Mouse (Mus musculus) NIH3T3 (cell line): ENCODE data around the gene Fgf14.
"Not testable (repeated sequence)": the region's sequence is repeated elsewhere in the genome, so short reads cannot be mapped to it uniquely, and the experiment has no call there.

ENCODE experiments used
- DNase-seq: peaks from one replicate; pipeline ENCODE4 v3.0.0-alpha.2; 2012; ENCODE audit warnings: low read depth

Gene Fgf14

DNA sequence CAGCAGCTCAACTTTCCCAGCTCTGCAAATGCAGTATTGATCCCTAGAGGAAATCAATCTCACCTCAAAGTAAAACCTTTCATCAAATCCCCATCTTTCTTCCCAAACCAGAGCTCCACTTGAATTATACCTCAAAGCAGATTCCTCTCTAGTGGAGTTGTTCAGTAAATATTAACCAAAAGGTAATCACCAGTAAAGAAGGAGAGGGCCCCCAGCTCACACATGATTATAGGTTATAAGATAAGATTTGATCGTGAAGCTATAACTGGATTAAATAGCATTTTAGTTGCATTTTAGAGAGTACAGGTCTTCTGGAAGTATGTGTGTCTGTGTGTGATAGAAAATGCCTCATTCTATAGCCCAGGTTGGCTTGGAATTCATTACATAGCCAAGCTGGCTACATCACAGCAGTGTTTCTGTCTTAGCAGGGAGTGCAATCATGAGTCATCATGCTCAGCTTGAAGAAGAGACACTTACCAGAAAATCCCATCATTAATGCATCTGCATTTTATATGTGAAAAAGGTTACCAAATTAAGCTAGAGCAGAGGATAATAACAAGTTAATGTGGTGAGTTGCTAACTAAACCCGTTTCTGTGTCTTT lies 202.8 kb downstream of the Fgf14 start:
- DNase-seq, result no peak

DNA sequence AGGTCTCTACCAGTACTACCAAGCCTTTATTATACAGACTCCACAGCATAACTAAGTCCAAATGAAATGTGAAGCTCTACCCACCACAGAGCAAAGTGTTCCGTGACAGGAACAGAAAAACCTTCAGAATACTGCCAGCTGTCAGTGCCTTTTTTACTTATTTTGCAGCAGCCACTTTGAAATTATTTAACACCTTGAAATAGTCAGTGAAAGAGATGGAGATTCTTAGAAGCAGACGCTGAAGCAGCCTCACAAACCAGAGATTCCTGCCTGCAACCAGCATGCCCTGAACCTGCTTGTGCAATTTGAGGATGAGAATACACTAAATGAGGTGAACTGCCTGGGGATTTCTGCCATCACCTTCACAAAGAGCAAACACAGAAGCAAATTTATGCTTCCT lies 206.0 kb downstream of the Fgf14 start:
- no peak for DNase-seq

DNA sequence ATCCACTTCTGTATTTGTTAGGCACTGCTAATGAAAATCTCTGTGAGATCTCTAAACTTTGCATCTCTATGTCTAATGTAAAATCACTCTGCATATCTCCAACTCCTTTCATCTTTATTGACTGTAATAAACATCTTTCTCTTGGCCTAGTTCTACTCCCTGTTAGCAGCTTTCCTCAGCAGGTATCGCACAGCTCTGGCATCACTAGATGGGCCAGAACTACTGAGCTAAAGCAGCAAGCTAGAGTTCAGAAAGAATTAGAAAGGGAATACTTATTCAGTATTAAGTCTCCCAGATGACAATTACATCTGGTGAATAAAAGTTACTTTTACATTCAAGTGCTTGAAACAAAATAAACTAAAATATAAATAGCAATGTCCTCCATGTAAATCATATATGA lies 221.8 kb downstream of the Fgf14 start:
- no peak for DNase-seq

DNA sequence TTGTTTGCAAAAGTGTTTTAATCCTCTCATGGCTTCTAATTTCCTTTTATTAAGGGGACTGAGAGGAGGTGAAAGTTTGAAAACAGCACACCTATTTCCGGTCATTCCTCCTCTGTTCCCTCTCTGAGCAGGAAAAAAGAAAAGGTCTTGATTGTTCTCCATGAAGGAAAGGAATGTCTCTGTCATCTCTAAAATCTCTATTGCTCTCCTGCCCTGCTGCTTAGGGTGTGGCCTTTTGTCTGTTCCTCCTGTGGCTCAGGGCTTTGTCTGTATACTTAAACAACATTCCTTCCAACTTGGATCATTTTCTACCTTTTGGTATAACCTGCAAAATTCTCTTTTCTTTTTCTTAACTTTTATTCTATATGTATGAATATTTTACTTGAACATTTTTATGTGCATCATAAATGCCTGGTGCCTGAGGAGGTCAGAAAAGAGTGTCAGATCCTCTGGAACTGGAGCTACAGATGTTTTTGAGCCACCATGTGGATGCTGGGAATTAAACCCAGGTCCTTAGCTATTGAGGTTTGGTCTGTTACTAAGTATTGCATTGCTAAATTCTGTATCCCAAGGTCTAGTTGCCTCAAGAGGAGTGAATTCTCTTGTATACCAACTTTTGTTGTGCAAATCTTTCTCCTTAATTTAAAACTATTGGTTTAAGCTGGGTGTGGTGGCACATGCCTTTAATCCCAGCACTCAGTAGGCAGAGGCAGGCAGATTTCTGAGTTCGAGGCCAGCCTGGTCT lies 230.7 kb downstream of the Fgf14 start:
- no peak for DNase-seq

DNA sequence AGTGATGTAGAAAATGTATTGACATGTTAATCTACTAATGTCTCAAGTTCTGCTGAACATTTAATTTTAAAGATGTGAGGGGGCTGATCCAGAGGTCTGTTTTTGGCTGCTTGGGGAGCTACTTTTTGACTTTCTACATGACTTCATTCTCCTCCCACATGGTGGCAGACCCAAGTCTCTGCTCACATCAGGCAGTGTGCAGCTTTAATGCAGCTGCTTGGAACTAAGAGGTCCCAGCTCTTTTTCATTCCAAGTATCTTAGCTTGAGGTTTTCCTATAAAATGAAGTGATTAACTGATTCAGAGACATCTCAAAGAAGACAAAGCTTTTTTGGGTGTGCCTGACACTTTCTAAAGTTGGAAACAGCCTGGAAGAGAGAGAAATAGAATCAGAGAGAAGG lies 232.1 kb downstream of the Fgf14 start:
- no peak for DNase-seq

DNA sequence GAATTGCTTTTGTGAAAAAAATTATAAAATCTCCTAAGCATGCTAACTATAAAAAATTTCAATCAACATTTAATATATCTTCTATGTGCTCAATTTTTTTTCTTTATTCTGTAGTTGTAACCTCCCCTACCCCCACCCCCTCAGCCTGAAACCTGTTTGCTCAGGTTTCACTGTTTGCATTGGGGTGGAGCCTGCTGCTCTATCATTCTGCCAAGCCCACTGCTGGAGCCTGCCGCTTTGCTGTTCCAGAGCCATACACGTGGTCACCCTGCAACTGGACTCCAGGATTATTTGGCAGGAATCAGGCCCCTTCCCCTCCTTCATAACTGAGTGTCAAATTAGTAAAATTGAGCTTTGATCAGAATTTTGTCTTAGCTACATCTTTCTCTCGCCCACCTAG lies 237.6 kb downstream of the Fgf14 start:
- DNase-seq, result not testable (repeated sequence)

DNA sequence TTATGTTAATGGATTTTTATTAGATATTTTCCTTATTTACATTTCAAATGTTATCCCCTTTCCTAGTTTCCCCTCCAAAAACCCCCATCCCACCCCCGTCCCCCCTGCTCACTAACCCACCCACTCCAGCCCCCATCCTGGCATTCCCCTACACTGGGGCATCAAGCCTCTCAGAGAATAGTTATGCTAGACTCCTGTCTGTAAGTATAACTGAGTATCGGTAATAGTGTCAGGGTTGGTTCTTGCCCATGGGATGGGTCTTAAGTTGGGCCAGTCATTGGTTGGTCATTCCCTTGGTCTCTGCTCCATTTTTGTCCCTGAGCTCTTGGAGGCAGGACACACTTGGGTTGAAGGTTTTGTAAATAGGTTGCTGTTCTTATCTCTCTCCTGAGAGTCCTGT lies 265.0 kb downstream of the Fgf14 start:
- DNase-seq, result no peak

DNA sequence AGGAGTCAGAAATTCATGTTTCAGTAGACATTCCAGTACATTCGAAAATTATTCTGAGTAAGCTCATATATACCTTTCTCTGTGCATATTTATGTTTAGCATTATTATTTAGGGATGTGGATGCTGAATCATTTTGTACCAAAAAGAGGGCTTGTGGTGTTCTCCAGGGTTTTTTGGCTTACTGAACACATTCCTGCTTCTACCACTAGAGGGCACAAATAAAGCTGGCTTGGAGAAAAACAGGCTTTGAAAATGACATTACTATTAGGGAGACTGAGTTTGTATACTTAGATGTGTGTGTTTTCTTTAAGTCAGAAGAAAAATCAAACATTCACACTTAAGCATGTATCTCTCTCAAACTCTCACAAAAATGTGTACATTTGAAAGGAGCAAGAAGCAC lies 266.0 kb downstream of the Fgf14 start:
- DNase-seq, result peak; percentile 40

DNA sequence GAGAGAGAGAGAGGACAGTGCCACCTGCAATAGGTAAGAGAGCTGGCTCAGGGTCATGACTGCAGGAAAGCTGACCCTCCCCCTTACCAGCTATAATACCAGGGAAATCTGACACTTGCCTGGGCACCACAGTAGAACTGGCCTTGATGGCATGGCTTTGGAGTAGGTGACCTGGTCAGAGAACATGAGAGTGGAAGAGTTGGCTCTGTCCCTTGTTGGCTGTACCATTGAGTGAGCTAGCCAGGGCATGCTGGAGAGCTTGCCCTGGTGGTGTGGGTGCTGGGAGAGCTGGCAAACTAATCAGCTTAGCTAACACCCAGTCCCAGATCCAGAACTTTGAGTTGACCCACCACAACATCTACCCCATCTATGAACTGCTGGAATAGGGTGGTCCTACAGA lies 348.5 kb downstream of the Fgf14 start:
- no peak for DNase-seq

DNA sequence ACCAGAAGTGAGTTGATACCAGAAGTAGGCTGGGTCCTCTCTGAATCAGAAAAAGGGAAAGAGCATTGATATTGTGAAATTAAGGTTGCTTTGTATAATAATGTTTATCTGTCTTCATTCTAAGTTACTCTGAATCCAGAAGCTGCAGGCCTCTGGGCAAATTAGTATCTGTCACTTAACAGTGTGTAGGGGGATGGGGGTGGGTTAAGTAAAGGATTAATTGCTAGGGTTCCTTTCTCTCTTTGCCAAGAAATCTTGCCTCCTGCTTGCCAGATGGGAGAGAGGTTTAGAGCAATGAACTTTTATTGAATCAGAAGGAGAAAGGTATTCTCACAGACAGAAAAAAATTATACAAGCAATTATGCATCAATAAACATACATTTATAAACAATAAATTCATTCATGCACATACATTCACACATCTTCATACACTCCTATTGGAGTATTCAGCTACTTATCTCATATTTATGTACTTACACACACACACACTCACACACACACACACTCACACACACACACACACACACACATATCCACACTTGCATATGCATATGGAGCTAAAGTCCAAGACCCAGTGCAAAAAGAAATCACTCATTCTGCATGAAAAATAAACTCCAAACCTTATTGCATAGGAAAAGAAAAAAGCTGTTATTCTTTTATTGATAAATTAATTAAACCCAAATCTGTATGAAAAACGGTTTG lies 357.8 kb downstream of the Fgf14 start:
- no peak for DNase-seq

DNA sequence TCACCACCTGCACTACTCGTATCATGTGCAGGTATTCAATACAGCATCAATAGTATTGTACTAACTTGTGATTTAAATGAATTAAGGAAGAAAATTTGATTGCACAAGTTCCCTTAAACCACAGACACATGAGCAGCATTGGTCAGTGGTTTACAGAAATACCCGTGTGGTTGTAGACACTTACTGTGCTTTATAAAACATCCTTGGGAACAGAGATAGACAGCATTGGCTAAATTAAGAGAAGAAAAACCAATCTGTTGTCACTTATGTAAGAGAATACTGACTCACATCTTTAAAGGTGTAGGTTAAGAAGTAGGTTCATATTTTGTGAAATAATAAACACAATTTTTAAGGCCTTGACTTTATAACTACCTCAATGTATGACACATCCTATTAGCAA lies 361.4 kb downstream of the Fgf14 start:
- no peak for DNase-seq

DNA sequence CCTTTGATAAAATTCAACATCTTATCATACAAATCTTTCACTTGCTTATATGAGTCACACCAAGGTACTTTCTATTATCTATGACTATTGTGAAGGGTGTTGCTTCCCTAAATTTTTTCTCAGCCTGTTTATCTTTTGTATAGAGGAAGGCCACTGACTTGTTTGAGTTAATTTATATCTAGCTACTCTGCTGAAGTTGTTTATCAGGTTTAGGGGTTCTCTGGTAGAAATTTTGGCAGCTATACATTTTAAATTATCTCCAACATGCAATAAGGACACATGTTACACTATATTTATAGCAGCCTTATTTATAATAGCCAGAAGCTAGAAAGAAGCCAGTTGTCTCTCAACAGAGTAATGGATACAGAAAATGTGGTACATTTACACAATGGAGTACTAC lies 389.9 kb downstream of the Fgf14 start:
- DNase-seq, result no peak

DNA sequence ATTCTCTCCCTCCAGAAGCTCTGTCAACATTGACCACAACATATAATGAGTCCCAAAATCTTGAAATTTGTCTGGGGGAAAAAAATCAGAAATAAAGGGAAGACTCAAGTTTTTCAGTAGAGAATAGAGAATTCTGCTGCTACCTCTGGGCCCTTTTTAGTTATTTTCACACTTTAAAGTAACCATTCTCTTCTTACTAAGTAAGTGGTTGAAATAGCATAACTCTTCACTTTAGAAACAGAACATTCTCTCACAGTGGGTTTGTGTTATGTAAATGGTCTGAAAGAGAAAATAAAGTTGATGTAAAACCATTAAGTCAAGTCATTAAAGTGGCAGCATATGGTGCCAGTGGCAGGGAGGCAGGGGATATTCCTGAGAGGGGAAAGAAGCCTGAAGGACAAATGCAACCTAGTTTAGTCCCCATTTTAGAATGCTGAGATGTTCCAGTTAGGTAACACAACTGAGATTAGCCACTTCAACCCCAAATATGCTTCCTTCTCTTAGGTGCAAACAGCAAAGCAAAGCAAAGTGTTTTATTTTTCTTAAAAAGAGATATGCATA lies 398.5 kb downstream of the Fgf14 start:
- no peak for DNase-seq

DNA sequence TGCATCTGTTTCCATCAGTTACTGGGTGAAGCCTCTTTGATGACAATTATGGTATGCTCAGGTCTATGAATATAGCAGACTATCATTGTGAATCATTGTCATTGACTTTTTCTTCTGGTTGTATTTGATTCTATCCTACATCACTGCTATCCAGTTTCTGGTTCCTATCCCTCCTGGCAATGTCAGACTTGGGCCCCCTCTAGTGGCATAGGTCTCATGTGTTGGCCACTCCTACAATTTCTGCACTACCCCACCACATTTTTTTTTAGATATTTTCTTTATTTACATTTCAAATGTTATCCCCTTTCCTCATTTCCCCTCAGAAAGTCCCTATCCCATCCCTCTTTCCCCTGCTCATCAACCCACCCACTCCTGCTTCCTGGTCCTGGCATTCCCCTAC lies 409.9 kb downstream of the Fgf14 start:
- peak; percentile 1 for DNase-seq

DNA sequence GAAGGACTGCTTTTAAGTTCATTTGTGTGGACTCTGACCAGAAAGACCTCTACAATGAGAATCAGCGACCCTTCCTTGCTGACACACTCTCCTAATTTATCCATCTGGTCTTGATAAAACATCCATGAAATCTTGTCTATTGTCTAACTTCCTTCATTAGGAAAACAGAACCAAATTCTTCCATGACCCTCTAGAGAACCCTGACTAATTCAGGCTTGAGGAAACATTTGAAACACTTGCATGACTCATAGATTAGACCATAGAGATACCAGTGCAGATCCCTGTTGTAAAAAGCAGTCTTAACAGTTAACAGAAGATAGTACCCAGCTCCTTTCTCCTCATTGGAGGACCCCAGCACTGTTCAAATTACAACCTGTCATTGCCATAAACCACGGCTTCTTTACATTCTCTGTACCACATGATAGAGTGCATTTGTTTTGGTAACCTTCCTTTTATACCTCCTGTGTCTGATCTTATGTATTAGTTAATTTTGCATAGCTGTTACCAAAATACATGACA lies 412.3 kb downstream of the Fgf14 start:
- DNase-seq, result no peak

DNA sequence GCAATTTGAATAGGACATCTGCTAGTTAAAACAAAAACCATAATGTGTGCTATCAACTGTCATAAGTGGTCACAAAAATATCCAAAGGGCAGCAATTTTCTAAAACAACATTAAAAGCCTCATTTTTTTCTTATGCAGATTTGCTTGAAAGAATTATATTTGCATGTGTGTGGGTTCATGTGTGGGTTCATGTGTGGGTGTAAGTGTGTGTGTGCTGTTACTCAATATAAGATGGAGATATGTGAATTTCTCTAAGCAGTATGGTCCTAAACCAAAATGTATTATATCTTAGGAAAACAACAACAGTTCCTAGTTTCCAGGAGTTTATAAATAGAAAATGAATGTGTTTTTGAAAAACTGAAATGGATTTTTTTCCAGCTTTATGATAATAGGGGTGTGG lies 413.7 kb downstream of the Fgf14 start:
- no peak for DNase-seq

DNA sequence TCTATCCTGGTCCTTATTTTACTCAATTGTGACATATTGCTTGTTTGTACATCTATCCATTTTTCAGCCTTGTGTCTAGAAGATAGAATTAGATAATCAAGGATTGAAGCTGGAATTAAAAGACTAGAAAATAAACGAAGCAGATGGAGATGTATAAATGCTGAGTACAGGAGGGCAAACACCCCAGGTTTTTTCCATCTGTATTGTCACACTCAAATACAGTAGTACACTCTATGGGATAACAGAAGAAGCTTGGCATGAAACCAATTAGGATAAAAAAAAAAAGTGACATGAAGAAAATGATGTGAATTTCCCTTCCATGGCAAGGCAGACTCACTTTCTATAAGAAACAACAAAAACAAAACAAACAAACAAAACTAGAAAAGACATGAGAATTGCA lies 429.4 kb downstream of the Fgf14 start:
- DNase-seq, result no peak

DNA sequence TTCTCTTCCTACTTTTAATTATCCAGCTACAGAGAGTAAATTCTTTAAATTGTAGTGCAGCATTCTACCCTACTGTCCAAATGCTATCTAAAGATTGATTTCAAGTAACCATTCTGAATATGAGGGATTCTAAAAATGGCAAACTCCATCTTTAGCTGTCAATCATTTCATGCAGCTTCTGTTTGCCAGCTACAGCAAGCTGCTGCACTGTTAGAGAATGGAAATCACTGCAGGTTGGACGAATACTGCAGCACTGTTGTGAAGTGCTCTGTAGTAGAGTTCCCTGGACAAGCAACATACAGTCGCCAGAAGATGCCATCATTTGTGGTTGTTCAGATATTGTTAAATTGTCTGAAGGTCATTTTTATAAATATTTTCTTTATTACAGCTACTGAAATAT lies 453.5 kb downstream of the Fgf14 start:
- no peak for DNase-seq

DNA sequence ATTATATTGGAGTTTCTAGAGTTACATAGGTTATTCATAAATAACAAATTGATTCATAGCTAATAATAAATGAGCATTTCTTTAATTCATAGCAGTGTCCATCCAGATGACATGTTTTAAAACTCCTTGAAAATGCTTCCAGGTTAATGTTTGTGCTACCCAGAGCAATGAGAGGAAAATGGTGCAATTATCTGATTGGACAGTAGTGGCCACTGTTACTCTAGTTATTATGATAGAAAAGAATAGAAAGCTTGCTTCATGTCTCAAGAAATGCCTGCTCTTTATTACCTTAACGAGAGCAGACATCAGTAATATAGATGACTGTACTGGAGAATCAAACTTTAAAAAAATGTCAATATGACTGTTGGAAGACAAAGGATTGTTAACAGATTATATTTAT lies 454.5 kb downstream of the Fgf14 start:
- peak; percentile 17 for DNase-seq

DNA sequence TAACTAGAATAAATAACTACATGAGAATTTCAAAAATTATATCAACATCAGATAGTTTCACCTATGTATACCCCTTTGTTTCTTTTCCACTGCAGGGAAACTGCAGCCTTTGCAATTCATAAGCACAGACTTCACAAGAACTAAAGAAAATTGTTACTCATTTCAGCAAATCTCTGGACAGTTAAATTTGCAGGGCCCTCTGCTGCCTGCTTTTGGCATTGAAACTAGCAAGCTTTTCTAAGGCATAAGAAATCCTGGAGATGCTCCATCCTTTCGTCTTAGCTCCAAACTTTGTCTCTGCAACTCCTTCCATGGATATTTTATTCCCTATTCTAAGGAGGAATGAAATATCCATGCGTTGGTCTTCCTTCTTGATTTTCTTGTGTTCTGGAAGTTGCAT lies 455.9 kb downstream of the Fgf14 start:
- DNase-seq, result peak; percentile 20

DNA sequence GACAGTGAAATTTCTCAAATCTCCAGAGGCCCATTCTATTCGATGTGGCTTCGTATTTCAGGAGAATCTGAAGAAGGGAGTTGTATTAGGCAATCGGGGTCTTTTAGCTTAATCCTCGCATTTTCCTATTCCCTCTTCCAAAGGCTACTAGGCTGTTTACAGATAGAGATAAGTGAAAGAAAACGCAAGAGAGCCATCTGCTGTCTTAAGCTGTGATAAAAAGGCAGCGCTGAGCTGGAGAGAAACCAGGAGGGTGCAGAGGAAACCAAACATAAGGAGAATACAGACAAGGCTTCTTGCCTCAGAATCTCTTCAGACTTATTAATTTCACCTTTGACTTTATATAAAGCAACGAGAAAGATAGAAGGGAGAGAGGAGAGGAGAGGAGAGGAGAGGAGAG lies 481.1 kb downstream of the Fgf14 start:
- DNase-seq, result no peak

DNA sequence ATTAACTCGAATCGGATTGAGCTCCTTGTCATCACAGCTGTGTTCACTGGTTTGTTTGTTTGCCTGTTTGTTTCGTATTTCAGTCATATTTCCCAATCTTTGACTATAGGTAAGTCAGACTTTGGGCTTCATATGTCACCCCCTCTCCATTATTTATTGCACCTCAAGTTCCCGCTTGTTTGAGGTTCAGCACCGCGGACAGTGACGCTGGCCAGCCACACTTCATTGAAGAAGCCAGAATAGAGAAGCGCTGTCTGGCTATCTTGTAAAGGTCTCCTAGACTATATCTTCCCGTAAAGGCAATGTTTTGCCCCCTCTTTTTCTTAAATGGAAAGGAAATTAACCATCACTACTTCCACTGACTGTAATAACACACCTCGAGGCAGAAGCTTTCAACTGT lies 481.6 kb downstream of the Fgf14 start:
- peak; percentile 45 for DNase-seq

DNA sequence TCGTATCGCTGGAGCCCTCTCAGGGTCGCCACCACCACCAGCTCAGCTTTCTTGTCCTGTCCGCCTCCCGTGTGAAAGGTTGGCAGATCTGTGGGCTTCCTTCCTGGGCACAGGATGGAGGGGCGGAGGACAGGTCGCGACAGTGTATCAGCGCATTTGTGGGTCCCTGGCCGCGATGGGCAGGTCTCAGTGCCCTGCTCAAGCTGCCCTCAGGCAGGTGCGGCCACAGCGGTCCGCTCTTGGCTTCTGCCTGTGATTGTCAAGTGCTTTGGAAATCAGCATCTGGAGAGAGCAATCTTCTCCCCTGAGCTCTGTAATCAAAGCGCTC lies 484.1 kb downstream of the Fgf14 start:
- no peak for DNase-seq
